Mouse (Mus musculus) CH12.LX (cell line): ENCODE measurements around the gene Cbl.

Source experiments
- BHLHE40 ChIP-seq: IDR thresholded peaks from 2 replicates; pipeline ENCODE4 v1.6.1; 2011; ENCODE audit warnings: mild to moderate bottlenecking, low read depth, low read length, improper control_type of control experiment
- CTCF ChIP-seq, 2 experiments: IDR thresholded peaks in 1 of 2; conservative IDR thresholded peaks in 1 of 2; 2 replicates each; pipeline ENCODE4 v1.5.1; 2011 to 2012; ENCODE audit warnings: low read depth in 2 of 2, low read length in 2 of 2, improper control_type of control experiment in 1 of 2, inconsistent platforms in 1 of 2, mild to moderate bottlenecking in 1 of 2, moderate library complexity in 1 of 2
- EP300 ChIP-seq: IDR thresholded peaks from 2 replicates; pipeline ENCODE4 v1.6.1; 2011; ENCODE audit warnings: low read length, improper control_type of control experiment
- GABPA ChIP-seq: IDR thresholded peaks from 2 replicates; pipeline ENCODE4 v1.6.1; 2012; ENCODE audit warnings: low read depth, low read length, improper control_type of control experiment, inconsistent platforms; ENCODE audit not compliant: insufficient replicate concordance
- MAFK ChIP-seq: IDR thresholded peaks from 2 replicates; pipeline ENCODE4 v1.6.1; 2011; ENCODE audit warnings: low read length, improper control_type of control experiment; ENCODE audit not compliant: insufficient replicate concordance
- MAX ChIP-seq: IDR thresholded peaks from 2 replicates; pipeline ENCODE4 v1.6.1; 2011; ENCODE audit warnings: low read length, improper control_type of control experiment
- MXI1 ChIP-seq: IDR thresholded peaks from 2 replicates; pipeline ENCODE4 v1.6.1; 2011; ENCODE audit warnings: mild to moderate bottlenecking, low read depth, low read length, improper control_type of control experiment
- MYC ChIP-seq: IDR thresholded peaks from 2 replicates; pipeline ENCODE4 v1.6.1; 2011; ENCODE audit warnings: low read depth, mild to moderate bottlenecking, improper control_type of control experiment, low read length
- POLR2A ChIP-seq: IDR thresholded peaks from 2 replicates; pipeline ENCODE4 v1.6.1; 2011; ENCODE audit warnings: low read depth, mild to moderate bottlenecking, improper control_type of control experiment, low read length
- RAD21 ChIP-seq: IDR thresholded peaks from 2 replicates; pipeline ENCODE4 v1.6.1; 2011; ENCODE audit warnings: low read depth, mild to moderate bottlenecking, low read length, improper control_type of control experiment, moderate library complexity
- SMC3 ChIP-seq: IDR thresholded peaks from 2 replicates; pipeline ENCODE4 v1.6.1; 2011; ENCODE audit warnings: low read depth, low read length, improper control_type of control experiment
- TCF12 ChIP-seq: IDR thresholded peaks from 2 replicates; pipeline ENCODE4 v1.6.1; 2014; ENCODE audit warnings: low read depth, mild to moderate bottlenecking, inconsistent platforms, low read length, improper control_type of control experiment
- USF1 ChIP-seq: IDR thresholded peaks from 2 replicates; pipeline ENCODE4 v1.6.1; 2014; ENCODE audit warnings: low read depth, mild to moderate bottlenecking, inconsistent platforms, low read length, improper control_type of control experiment

GRCm38 (mm10) chr9:44259014-44259413 lies 25.2 kb upstream of the Cbl start:
- TF ChIP-seq MAFK (no peak), POLR2A (no peak), MAX (no peak), BHLHE40 (no peak), CTCF (conservative IDR thresholded peaks at IDR 0.05 in 1 of 2, IDR thresholded peaks at IDR 0.05 in 1 of 2; ENCODE audit: low read depth in 2 of 2, low read length in 2 of 2) (no peak), EP300 (no peak), MYC (no peak), RAD21 (no peak), TCF12 (no peak), MXI1 (no peak), USF1 (no peak), GABPA (no peak), SMC3 (no peak)
